In the genomic region with DNA sequence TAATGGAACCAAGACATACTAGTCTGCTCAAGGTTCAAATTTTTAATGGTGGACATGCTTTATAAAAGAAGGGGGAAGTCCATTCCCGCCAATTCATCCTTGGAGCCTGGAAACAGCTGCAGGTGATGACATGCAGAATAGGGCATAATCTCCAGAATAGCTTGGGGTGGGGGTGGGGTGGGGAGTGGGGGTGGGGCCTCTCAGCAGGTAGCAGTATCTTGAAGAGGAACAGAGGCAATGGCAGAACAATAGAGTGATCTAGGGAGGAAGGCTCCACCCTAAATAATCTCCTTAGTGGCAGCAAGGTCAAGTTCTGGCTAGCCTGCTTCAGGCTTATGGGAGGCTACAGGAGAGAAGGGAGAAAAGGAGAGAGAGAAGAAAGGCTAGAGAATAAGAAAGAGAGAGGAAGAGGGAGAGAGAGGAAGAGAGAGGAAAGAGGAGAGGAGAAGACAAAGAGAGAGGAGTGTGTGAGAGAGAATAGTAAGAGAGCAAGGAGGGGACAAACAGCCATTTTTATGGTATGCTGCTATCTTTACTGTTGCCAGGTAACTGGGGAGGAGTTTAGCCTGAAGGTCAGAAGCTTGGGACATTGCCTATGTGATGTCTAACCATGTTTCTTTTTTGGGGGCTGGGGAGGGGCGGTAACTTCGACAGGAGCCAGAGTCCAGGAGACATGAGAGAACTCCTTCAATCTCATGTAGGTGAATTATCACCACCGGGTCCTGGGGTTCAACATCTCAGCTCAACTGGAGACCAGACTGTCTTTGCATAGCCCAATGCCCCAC, we compare ENCODE assay signal across 1 mouse cellular context. TPM values are rescaled to one million over a fixed set of nuclear protein-coding genes. Genes with fewer than 3 reads are reported as not detected.
"Had no signal": no experiment of that assay in that cellular context is flagged by ENCODE, and none has a peak within 500 bp of the region (broad histone marks: within the 10 kb centered on the region; RNA-seq: fewer than 3 reads in every experiment).

No protein-coding gene starts in this region.

RNA-seq across cellular contexts. Expression of a gene that starts 36.9 kb away (rescaled TPM):
- polyA plus RNA-seq: limb, embryonic 11.5 days had no signal
